Comparison of ENCODE assay signal across 8 mouse cellular contexts in the genomic region with DNA sequence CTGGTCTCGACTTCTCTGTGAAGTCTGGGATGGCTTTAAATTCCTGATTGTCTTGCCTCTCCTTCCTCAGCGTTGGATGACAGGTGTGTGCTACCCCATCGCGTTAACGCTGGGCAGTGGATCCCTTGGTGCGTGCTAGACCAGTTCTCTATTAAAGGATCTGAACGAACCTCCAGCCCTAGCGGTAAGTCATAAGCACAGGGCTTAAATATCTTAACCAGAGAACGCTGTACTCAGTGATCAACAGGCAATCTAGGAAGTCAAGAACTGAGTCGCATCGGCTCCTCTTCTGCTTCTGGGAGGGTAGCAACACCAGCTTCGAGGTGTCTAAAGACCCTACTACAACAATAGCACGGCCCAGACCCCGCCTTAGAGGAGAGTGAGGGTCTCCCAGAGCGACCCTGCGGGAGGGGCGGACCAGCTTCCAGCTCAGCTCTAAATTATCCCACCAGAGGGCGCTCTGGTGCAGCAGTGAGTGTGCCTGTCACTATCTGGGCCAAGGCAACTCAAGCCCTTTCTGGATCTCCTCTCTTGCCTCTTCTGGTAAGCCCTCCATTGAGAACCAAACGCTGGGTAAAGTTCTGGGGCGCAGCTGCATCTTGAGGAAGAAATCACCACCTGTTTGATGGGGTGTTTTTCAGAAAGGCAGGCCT. TPM values are rescaled to one million over a fixed set of nuclear protein-coding genes. Genes with fewer than 3 reads are reported as not detected.
DNase-seq lines count a peak whose midpoint lies in the region; ATAC-seq and TF ChIP-seq lines count a peak whose summit lies in the region.

No protein-coding gene starts in this region.

- peak overlapping the region; percentile 64 for H3K9ac ChIP-seq in liver, adult 2 months (ENCODE audit: low read depth, low read length)

- ATAC-seq in monocyte, adult 5-6 weeks (replicated peaks; ENCODE audit: insufficient number of reproducible peaks, low FRiP score, low TSS enrichment, poor library complexity, severe bottlenecking), result peak; percentile 92

- WGBS in embryonic facial prominence, embryonic 10.5 days, result 6% methylated on average over 20 of the region's 20 CpGs
- 2% methylated on average over 20 of the region's 20 CpGs for WGBS in liver, adult 2 months

- H3K36me3 ChIP-seq in embryonic facial prominence, embryonic 10.5 days (replicated peaks), result no peaks in the 10 kb centered on the region
- no peaks in the 10 kb centered on the region for H3K36me3 ChIP-seq in liver, adult 2 months (ENCODE audit: control insufficient read depth, insufficient read depth, low read length)

- peak; percentile 64 to 79 for DNase-seq in left cerebral cortex, adult 2 months (ENCODE audit: extremely low spot score in 1 of 2, low spot score in 2 of 2)
- no peak for DNase-seq in left cerebral cortex, adult 11 months (ENCODE audit: low spot score)
- peak; percentile 87 for DNase-seq in embryonic facial prominence, embryonic 10.5 days (ENCODE audit: low spot score)
- DNase-seq in heart, adult 8-10 months (ENCODE audit: low spot score), result peak; percentile 86
- DNase-seq in kidney, adult 8-10 months, result peak; percentile 51 to 77
- DNase-seq in liver, adult 2 months (ENCODE audit: extremely low read depth, low read depth, low spot score), result peak; percentile 33
- DNase-seq in spleen, postnatal 36 days (ENCODE audit: low spot score in 2 of 2), result peak; percentile 65 to 72

- peaks cover 31% of the 10 kb centered on the region for H3K27me3 ChIP-seq in embryonic facial prominence, embryonic 10.5 days (replicated peaks; ENCODE audit: low read depth, poor library complexity, severe bottlenecking)
- no peaks in the 10 kb centered on the region for H3K27me3 ChIP-seq in liver, adult 2 months (ENCODE audit: control insufficient read depth, insufficient read depth, low read length)

- peak overlapping the region; percentile 37 for H3K4me3 ChIP-seq in left cerebral cortex, adult 2 months
- peak overlapping the region; percentile 52 for H3K4me3 ChIP-seq in embryonic facial prominence, embryonic 10.5 days
- H3K4me3 ChIP-seq in liver, adult 2 months (ENCODE audit: insufficient read depth, low read depth, low read length), result peak overlapping the region; percentile 37

- intact Hi-C loops in left cerebral cortex, adult 2 months (cut with DNase I), result loop anchor here (1.0 to 5.0 kb wide), 4 partner anchors 28 to 199 kb away; no protein-coding TSS in a partner anchor

- H3K4me1 ChIP-seq in embryonic facial prominence, embryonic 10.5 days, result 0 out of 2 replicates have a peak, but pooled peaks cover 4% of the 10 kb centered on the region
- H3K4me1 ChIP-seq in liver, adult 2 months (ENCODE audit: control insufficient read depth, insufficient read depth, low read length), result peaks cover 5% of the 10 kb centered on the region; the same call in 1 of the 2 replicates

- no peaks in the 10 kb centered on the region for H3K9me3 ChIP-seq in embryonic facial prominence, embryonic 10.5 days

- H3K79me2 ChIP-seq in liver, adult 2 months (ENCODE audit: control insufficient read depth, insufficient read depth, low read length), result no peaks in the 10 kb centered on the region

- TF ChIP-seq POLR2A in liver, adult 2 months (IDR thresholded peaks at IDR 0.05; ENCODE audit: extremely low read depth, insufficient read depth, low read length), result no peak

- H3K27ac ChIP-seq in left cerebral cortex, adult 2 months, result no peak overlapping the region
- H3K27ac ChIP-seq in embryonic facial prominence, embryonic 10.5 days (replicated peaks), result no peak overlapping the region
- no peak overlapping the region for H3K27ac ChIP-seq in liver, adult 2 months (replicated peaks; ENCODE audit: insufficient read depth, low read depth, low read length)

- TF ChIP-seq CTCF in left cerebral cortex, adult 2 months (IDR thresholded peaks at IDR 0.05), result peak; percentile 83
- TF ChIP-seq CTCF in liver, adult 2 months (IDR thresholded peaks at IDR 0.05; ENCODE audit: low read depth, low read length), result peak; percentile 96

RNA-seq across cellular contexts. Expression of gene Cavin1, which starts 12.6 kb away (rescaled TPM):
- total RNA-seq in left cerebral cortex, adult 2 months (2021), result 10 to 100 TPM; 19.2 to 22.2 TPM
- 20.6 and 23.5 TPM in 2 replicates for polyA plus RNA-seq in embryonic facial prominence, embryonic 10.5 days (2016; fragmentation: Nextera tagmentation; extraction: Ambion mirVana)
- total RNA-seq in heart, adult 8-10 months (2022), result 100 to 1,000 TPM; 190 to 247 (median 212) TPM
- total RNA-seq in liver, adult 2 months (2014; rRNA removed), result 3.8 and 4.1 TPM in 2 replicates
- 3.9 and 4.0 TPM in 2 replicates for polyA plus RNA-seq in liver, adult 2 months (2012; rRNA removed)
- total RNA-seq in monocyte, adult 5-6 weeks (2017), result 0.32 to 2.5 TPM in 2 of 3 replicates, not detected in the other

RNA-seq across cellular contexts. Expression of gene Atp6v0a1, which starts 26.0 kb away (rescaled TPM):
- 100 to 1,000 TPM; 442 to 461 TPM for total RNA-seq in left cerebral cortex, adult 2 months (2021)
- 30.1 and 30.5 TPM in 2 replicates for polyA plus RNA-seq in embryonic facial prominence, embryonic 10.5 days (2016; fragmentation: Nextera tagmentation; extraction: Ambion mirVana)
- 100 to 1,000 TPM in 1 of 4 experiments, 10 to 100 TPM in 3; 85.0 to 100 (median 88.9) TPM for total RNA-seq in heart, adult 8-10 months (2022)
- total RNA-seq in liver, adult 2 months (2014; rRNA removed), result 21.5 and 26.8 TPM in 2 replicates
- polyA plus RNA-seq in liver, adult 2 months (2012; rRNA removed), result 37.7 and 39.2 TPM in 2 replicates
- total RNA-seq in monocyte, adult 5-6 weeks (2017), result 26.0 to 42.7 TPM (median 37.5 TPM) in 3 replicates

RNA-seq across cellular contexts. Expression of gene Stat3, which starts 43.9 kb away (rescaled TPM):
- 10 to 100 TPM; 35.7 to 40.9 TPM for total RNA-seq in left cerebral cortex, adult 2 months (2021)
- polyA plus RNA-seq in embryonic facial prominence, embryonic 10.5 days (2016; fragmentation: Nextera tagmentation; extraction: Ambion mirVana), result 22.5 and 22.8 TPM in 2 replicates
- 100 to 1,000 TPM in 1 of 4 experiments, 10 to 100 TPM in 3; 76.6 to 108 (median 91.0) TPM for total RNA-seq in heart, adult 8-10 months (2022)
- total RNA-seq in liver, adult 2 months (2014; rRNA removed), result 58.5 and 76.4 TPM in 2 replicates
- 48.7 and 60.4 TPM in 2 replicates for polyA plus RNA-seq in liver, adult 2 months (2012; rRNA removed)
- total RNA-seq in monocyte, adult 5-6 weeks (2017), result 328 to 413 TPM (median 368 TPM) in 3 replicates

Comparison
In these comparisons a context has a peak if more than half of its experiments do, and no peak if none do; other contexts are left out.
1. RNA of gene Cavin1, which starts 12.6 kb away (total RNA-seq): 190 to 247 TPM in heart, adult 8-10 months; 19.2 to 22.2 TPM in left cerebral cortex, adult 2 months, 3.8 to 4.1 TPM in liver, adult 2 months and 0.32 to 2.5 TPM in monocyte, adult 5-6 weeks; every median in the first group is over 4 times any median in the second.
2. RNA of gene Atp6v0a1, which starts 26.0 kb away (total RNA-seq): 442 to 461 TPM in left cerebral cortex, adult 2 months; 85.0 to 100 TPM in heart, adult 8-10 months, 26.0 to 42.7 TPM in monocyte, adult 5-6 weeks and 21.5 to 26.8 TPM in liver, adult 2 months; every median in the first group is over 4 times any median in the second.
3. Peak in every context shown above with its lines, with median percentiles within 50 percentile points of each other: H3K4me3 ChIP-seq.